Mouse (Mus musculus) kidney, adult 2 months (tissue): ENCODE results near the gene Pik3r3.

Source experiments
- CTCF ChIP-seq: fragments of 200-500 bp; conservative IDR thresholded peaks from 2 replicates; pipeline ENCODE4 v1.5.1; 2011; ENCODE audit warnings: low read depth, mild to moderate bottlenecking, control low read depth, low read length, moderate library complexity, mixed read lengths; ENCODE audit not compliant: insufficient read depth, insufficient read length
- POLR2A ChIP-seq: fragments of 200-500 bp; IDR thresholded peaks from one replicate; pipeline ENCODE4 v1.6.1; 2011; ENCODE audit warnings: low read depth, low read length, control low read depth

GRCm38 (mm10) chr4:116206531-116206930, 14.9 kb upstream of the Pik3r3 start:
- TF ChIP-seq CTCF (no peak), POLR2A (no peak)
